Mouse (Mus musculus) left cerebral cortex, postnatal 25 days (tissue): ENCODE data around the gene Mrpl4. TPM values are rescaled to one million over a fixed set of nuclear protein-coding genes. Genes with fewer than 3 reads are reported as not detected.
"Not testable (repeated sequence)": the region's sequence is repeated elsewhere in the genome, so short reads cannot be mapped to it uniquely, and the experiment has no call there.

Source experiments
- DNase-seq, 2 experiments: peaks; one replicate each; pipeline ENCODE4 v3.0.0; 2022; ENCODE audit warnings: low spot score in 2 of 2, mixed read lengths in 1 of 2
- intact Hi-C: fragments of 180-260 bp; cut with DNase I; formaldehyde crosslinking; loops from one replicate; pipeline ENCODE4 v1.15.1; 2025
- microRNA-seq, 2 experiments: library from miRNA; unstranded; fragments of <30 nt; microRNA quantifications; one replicate each; pipeline ENCODE4 v1.2.0; 2022
- total RNA-seq, 2 experiments: library from RNA; stranded (reverse); gene quantifications; 2 replicates each; pipeline ENCODE4 v1.2.3; 2021

Gene Mrpl4
- total RNA-seq, 2 experiments from 2014 or later, result 61.5 to 64.2 TPM

GRCm38 (mm10) chr9:21032491-21032890, 30.0 kb downstream of the Mrpl4 start:
- intact Hi-C loops, result loop anchor here (1.0 kb wide), 2 partner anchors 9 to 40 kb away; no protein-coding TSS in a partner anchor
- no peak for DNase-seq

GRCm38 (mm10) chr9:21033136-21033535, 30.6 kb downstream of the Mrpl4 start:
- DNase-seq, result peak; percentile 71 to 81
- intact Hi-C loops, result no loop called here

GRCm38 (mm10) chr9:21034481-21035085, 32.0 kb downstream of the Mrpl4 start:
- no peak for DNase-seq
- intact Hi-C loops, result no loop called here

- intact Hi-C loops, result no loop called here
- DNase-seq, result peak in 1 of 2 experiments; percentile 58
These were observed 33.0 kb downstream of the Mrpl4 start for GRCm38 (mm10) chr9:21035586-21035985.

- no peak for DNase-seq
- intact Hi-C loops, result loop anchor here (1.0 to 2.0 kb wide), 2 partner anchors 27 to 61 kb away; no protein-coding TSS in a partner anchor
These were observed 33.6 kb downstream of the Mrpl4 start for GRCm38 (mm10) chr9:21036161-21036560.

GRCm38 (mm10) chr9:21036666-21037065, 34.1 kb downstream of the Mrpl4 start:
- intact Hi-C loops, result loop anchor here (1.0 to 2.0 kb wide), 2 partner anchors 27 to 60 kb away; no protein-coding TSS in a partner anchor
- DNase-seq, result peak in 1 of 2 experiments; percentile 31

GRCm38 (mm10) chr9:21037481-21037891, 34.9 kb downstream of the Mrpl4 start:
- peak in 1 of 2 experiments; percentile 42 for DNase-seq
- intact Hi-C loops, result loop anchor here (2.0 kb wide), 1 partner anchor 59 kb away; no protein-coding TSS in a partner anchor

- intact Hi-C loops, result no loop called here
- DNase-seq, result peak in 1 of 2 experiments; percentile 9
These were observed 37.2 kb downstream of the Mrpl4 start for GRCm38 (mm10) chr9:21039779-21040178.

GRCm38 (mm10) chr9:21041308-21041707, 38.8 kb downstream of the Mrpl4 start:
- peak; percentile 83 to 97 for DNase-seq
- intact Hi-C loops, result loop anchor here (1.0 kb wide), 2 partner anchors 9 to 22 kb away; partner anchors contain the start of gene Icam5

GRCm38 (mm10) chr9:21043563-21043962, 41.0 kb downstream of the Mrpl4 start:
- intact Hi-C loops, result no loop called here
- no peak for DNase-seq

- DNase-seq, intact Hi-C loops: not testable (repeated sequence)
These were observed 42.2 kb downstream of the Mrpl4 start for GRCm38 (mm10) chr9:21044785-21045184.

- no peak for DNase-seq
- intact Hi-C loops, result no loop called here
These were observed 42.7 kb downstream of the Mrpl4 start for GRCm38 (mm10) chr9:21045235-21045634.

GRCm38 (mm10) chr9:21051578-21051977, 49.0 kb downstream of the Mrpl4 start:
- no peak for DNase-seq
- intact Hi-C loops, result no loop called here

Small RNA genes lying within 50 kb of the gene (microRNA-seq; reads per million reads assigned to microRNA genes)
- 0 to 0.34 reads per million in 2 experiments for gene Mir1900

Other genes starting within 250 kb of the Mrpl4 start
- gene Col5a3, start 187.7 kb upstream of the Mrpl4 start, total RNA-seq, result 1 to 10 TPM; 1.5 to 1.8 TPM
- gene Rdh8, start 184.2 kb upstream of the Mrpl4 start, total RNA-seq, result not detected
- 10 to 100 TPM; 60.1 to 69.1 TPM for gene A230050P20Rik, start 134.1 kb upstream of the Mrpl4 start, total RNA-seq
- gene Angptl6, start 123.0 kb upstream of the Mrpl4 start, total RNA-seq, result 10 to 100 TPM in 1 of 2 experiments, 1 to 10 TPM in 1; 9.0 to 10.2 TPM
- 10 to 100 TPM; 19.9 to 21.1 TPM for gene Ppan, start 114.6 kb upstream of the Mrpl4 start, total RNA-seq
- 100 to 1,000 TPM; 113 to 123 TPM for gene Eif3g, start 104.1 kb upstream of the Mrpl4 start, total RNA-seq
- gene Dnmt1, start 42.9 kb upstream of the Mrpl4 start, total RNA-seq, result 10 to 100 TPM; 40.0 to 42.9 TPM
- 1 to 10 TPM; 2.2 to 2.8 TPM for gene S1pr2, start 26.0 kb upstream of the Mrpl4 start, total RNA-seq
- gene Icam1, start 13.2 kb downstream of the Mrpl4 start, total RNA-seq, result 1 to 10 TPM; 3.3 to 3.5 TPM
- 1 to 10 TPM in 1 of 2 experiments, under 1 TPM in 1; 0.80 to 1.1 TPM for gene Icam4, start 26.6 kb downstream of the Mrpl4 start, total RNA-seq
- gene Icam5, start 29.3 kb downstream of the Mrpl4 start, total RNA-seq, result 100 to 1,000 TPM; 236 to 267 TPM
- 1 to 10 TPM in 1 of 2 experiments, not detected in 1; 1.3 TPM for gene Zglp1, start 64.4 kb downstream of the Mrpl4 start, total RNA-seq
- gene Gm49373, start 70.4 kb downstream of the Mrpl4 start, total RNA-seq, result 1 to 10 TPM; 1.5 to 2.6 TPM
- gene Fdx1l, start 70.9 kb downstream of the Mrpl4 start, total RNA-seq, result 10 to 100 TPM; 59.2 to 63.0 TPM
- gene Gm38431, start 89.3 kb downstream of the Mrpl4 start, total RNA-seq, result 1 to 10 TPM; 1.6 to 3.0 TPM
- 10 to 100 TPM; 26.4 to 27.9 TPM for gene Raver1, start 89.3 kb downstream of the Mrpl4 start, total RNA-seq
- gene Tyk2, start 128.5 kb downstream of the Mrpl4 start, total RNA-seq, result 10 to 100 TPM; 11.6 to 12.7 TPM
- 100 to 1,000 TPM; 144 to 153 TPM for gene Cdc37, start 147.2 kb downstream of the Mrpl4 start, total RNA-seq
- 10 to 100 TPM; 88.9 to 94.4 TPM for gene Pde4a, start 163.0 kb downstream of the Mrpl4 start, total RNA-seq
- gene Keap1, start 236.6 kb downstream of the Mrpl4 start, total RNA-seq, result 10 to 100 TPM; 49.2 to 51.0 TPM
- gene S1pr5, start 245.7 kb downstream of the Mrpl4 start, total RNA-seq, result 1 to 10 TPM; 7.8 to 8.3 TPM